Mouse (Mus musculus) thymus, adult 2 months (tissue): Measurements from ENCODE around the gene Dhx8. TPM values are rescaled to one million over a fixed set of nuclear protein-coding genes. Genes with fewer than 3 reads are reported as not detected.

Experiments used
- DNase-seq: peaks from one replicate; pipeline ENCODE4 v3.0.0; 2021
- H3K27ac ChIP-seq: fragments of 200-500 bp; 2 replicates; pipeline ENCODE4 v1.5.1; 2012; ENCODE audit warnings: low read length, control low read depth; ENCODE audit not compliant: control insufficient read depth, insufficient read depth
- H3K27me3 ChIP-seq: fragments of 200-500 bp; 2 replicates; pipeline ENCODE4 v1.6.1; 2012; ENCODE audit warnings: mild to moderate bottlenecking, low read length, moderate library complexity, mixed read lengths; ENCODE audit not compliant: control insufficient read depth, insufficient read depth
- H3K36me3 ChIP-seq: fragments of 200-500 bp; 2 replicates; pipeline ENCODE4 v1.6.1; 2012; ENCODE audit warnings: mild to moderate bottlenecking, low read length, moderate library complexity; ENCODE audit not compliant: control insufficient read depth, insufficient read depth
- H3K4me1 ChIP-seq: fragments of 200-500 bp; replicated peaks from 2 replicates; pipeline ENCODE4 v1.6.1; 2012; ENCODE audit warnings: low read length; ENCODE audit not compliant: control insufficient read depth, insufficient read depth
- H3K4me3 ChIP-seq: fragments of 200-500 bp; 2 replicates; pipeline ENCODE4 v1.5.1; 2012; ENCODE audit warnings: mild to moderate bottlenecking, low read length, control low read depth, moderate library complexity; ENCODE audit not compliant: control insufficient read depth, insufficient read depth
- CTCF ChIP-seq: fragments of 200-500 bp; IDR thresholded peaks from 2 replicates; pipeline ENCODE4 v1.5.1; 2012; ENCODE audit warnings: mild to moderate bottlenecking, control low read depth, low read length, moderate library complexity, borderline replicate concordance; ENCODE audit not compliant: control insufficient read depth, poor library complexity, insufficient read depth; ENCODE audit errors: extremely low read depth
- POLR2A ChIP-seq: fragments of 200-500 bp; IDR thresholded peaks from 2 replicates; pipeline ENCODE4 v1.6.1; 2012; ENCODE audit warnings: mild to moderate bottlenecking, low read length, control low read depth, moderate library complexity; ENCODE audit not compliant: control insufficient read depth, poor library complexity, insufficient read depth; ENCODE audit errors: extremely low read depth
- WGBS: fragments of 180-500 bp; shearing (Covaris S2); methylation state at CpG from one replicate; pipeline ENCODE4 v1.1.7; 2018; 5-methylcytosine and 5-hydroxymethylcytosine counted together
- polyA plus RNA-seq: library from polyadenylated mRNA; depleted of rRNA; stranded (reverse); fragments of >200 nt; gene quantifications from 2 replicates; pipeline ENCODE4 v1.2.3, GENCODE M21; 2012

Gene Dhx8
- polyA plus RNA-seq, 1 experiment, result 30.5 TPM

DNA sequence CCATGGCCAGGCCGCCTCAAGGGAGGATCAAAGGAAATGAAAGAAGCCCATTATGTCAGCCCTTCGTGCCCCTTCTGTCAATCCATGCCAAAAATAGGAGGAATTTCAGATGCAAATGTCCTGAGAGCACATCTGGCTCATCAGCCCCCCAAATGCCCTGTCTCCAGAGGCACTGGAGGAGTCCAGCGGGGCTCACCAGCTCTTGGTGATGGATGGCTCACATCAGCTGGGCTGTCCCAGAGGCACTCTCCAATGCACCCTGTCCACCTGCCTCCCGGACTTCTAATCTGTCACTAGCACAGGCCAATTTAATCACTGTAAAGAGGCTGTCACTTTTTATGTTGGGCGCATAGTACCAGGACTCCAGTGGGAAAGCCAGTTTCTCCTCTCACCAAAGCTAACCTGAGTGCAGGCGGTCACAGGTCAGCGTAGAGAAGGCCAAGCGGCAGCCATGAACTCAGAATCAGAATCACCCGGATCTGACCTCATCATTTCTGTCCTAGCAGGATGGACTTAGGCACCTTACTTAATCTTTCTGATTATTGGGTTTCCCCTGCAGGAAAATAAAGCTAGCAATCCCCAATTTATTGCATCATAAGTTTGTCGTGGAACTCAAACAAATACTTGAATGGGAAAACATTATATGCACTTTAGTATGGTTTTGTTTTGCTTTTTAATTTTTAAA, 25.8 kb upstream of the Dhx8 start:
- no peak overlapping the region for H3K27ac ChIP-seq
- no peaks in the 10 kb centered on the region for H3K27me3 ChIP-seq
- H3K4me1 ChIP-seq, result no peaks in the 10 kb centered on the region
- TF ChIP-seq CTCF (no peak), POLR2A (no peak)
- no peaks in the 10 kb centered on the region for H3K36me3 ChIP-seq
- DNase-seq, result no peak
- WGBS, result 97% methylated on average over 10 of the region's 10 CpGs
- no peak overlapping the region for H3K4me3 ChIP-seq

DNA sequence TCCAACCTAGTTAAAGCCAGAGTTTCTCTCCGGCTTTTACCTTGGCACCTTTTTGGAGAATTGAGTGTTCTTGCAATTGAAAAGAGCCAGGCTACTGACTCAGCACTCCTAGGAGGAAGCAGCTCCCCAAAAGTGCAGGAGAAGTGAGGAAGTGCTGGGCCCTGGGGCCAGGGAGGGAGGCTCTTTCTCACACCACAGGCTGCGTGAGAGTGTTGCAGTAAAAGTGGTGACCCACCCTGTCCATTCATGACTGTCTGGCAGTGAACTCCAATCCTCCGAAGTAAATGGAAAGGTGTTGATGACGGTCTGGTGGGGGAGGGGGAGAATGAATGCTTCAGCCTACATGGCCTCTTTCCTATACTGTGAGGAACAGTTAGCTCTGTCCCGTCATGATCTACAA, 24.2 kb upstream of the Dhx8 start:
- no peaks in the 10 kb centered on the region for H3K4me1 ChIP-seq
- no peak overlapping the region for H3K4me3 ChIP-seq
- no peak for DNase-seq
- no peak overlapping the region for H3K27ac ChIP-seq
- no peaks in the 10 kb centered on the region for H3K36me3 ChIP-seq
- H3K27me3 ChIP-seq, result no peaks in the 10 kb centered on the region
- no peak for TF ChIP-seq POLR2A
- no peak for TF ChIP-seq CTCF
- 36% methylated on average over 5 of the region's 5 CpGs for WGBS

DNA sequence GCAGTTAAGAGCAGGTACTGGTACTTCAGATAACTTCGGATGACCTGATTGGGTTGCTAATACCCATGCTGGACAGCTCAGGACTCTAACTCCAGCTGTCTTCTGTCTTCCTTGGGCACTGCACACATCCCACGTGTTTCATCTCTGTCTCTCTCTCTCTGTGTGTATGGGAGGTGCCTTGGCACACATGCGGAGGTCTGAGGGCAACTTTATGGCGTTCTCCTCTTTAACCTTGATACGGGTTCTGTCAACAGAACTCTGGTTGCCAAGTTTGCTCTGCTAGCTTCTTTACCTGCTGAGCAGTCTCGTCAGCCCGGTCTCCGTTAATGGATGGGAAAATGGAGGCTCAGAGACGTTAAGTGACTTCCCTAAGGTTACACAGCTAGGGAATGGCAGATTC, 19.9 kb upstream of the Dhx8 start:
- WGBS, result 89% methylated on average over 9 of the region's 9 CpGs
- H3K27ac ChIP-seq, result no peak overlapping the region
- H3K27me3 ChIP-seq, result no peaks in the 10 kb centered on the region
- no peaks in the 10 kb centered on the region for H3K36me3 ChIP-seq
- H3K4me3 ChIP-seq, result no peak overlapping the region
- no peak for DNase-seq
- TF ChIP-seq POLR2A, result no peak
- no peak for TF ChIP-seq CTCF
- H3K4me1 ChIP-seq, result no peaks in the 10 kb centered on the region

DNA sequence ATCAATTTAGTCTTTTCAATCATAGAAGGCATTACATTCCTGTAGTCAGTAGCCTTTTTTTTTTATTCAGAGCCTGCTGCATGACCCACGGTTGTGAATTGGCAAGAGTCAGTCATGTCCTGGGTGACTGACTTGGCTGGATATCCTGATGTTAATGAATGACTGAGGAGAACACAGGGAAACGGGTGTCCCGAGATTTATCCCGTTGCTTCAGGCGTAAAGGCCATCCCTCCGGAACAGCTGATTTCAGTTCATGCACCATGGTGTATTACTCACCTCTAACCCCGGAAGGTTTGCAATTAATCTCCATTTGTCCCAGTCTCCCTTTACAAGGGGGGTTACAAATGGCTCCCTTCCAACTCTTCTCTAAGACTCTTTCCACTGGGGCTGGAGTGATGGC, 18.7 kb upstream of the Dhx8 start:
- H3K27me3 ChIP-seq, result no peaks in the 10 kb centered on the region
- WGBS, result 87% methylated on average over 7 of the region's 7 CpGs
- no peak for DNase-seq
- H3K4me1 ChIP-seq, result no peaks in the 10 kb centered on the region
- H3K4me3 ChIP-seq, result no peak overlapping the region
- TF ChIP-seq POLR2A (no peak), CTCF (no peak)
- no peaks in the 10 kb centered on the region for H3K36me3 ChIP-seq
- no peak overlapping the region for H3K27ac ChIP-seq

DNA sequence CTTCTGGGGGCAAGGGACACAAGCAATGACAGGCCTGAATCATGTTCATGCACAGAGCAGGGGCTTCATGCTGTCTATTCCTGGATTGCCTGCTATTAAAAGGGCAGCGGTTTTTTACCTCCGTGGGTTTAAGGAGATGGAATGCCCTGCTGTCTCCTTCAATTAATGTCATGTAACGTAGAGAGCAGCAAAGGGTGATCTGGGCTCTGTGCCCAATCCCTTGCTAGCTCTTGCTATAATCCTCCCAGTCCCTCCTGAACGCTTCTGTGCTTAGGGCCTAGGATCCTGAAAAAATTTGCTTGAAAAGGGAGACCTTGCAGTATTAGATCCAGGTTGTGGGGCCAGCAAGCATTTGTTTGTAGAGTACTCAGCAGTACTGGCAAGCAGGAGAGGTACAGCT, 14.4 kb upstream of the Dhx8 start:
- Histone ChIP-seq H3K4me1 (no peaks in the 10 kb centered on the region), H3K27ac (no peak overlapping the region), H3K4me3 (no peak overlapping the region), H3K36me3 (no peaks in the 10 kb centered on the region), H3K27me3 (no peaks in the 10 kb centered on the region)
- TF ChIP-seq CTCF, result no peak
- no peak for TF ChIP-seq POLR2A
- no peak for DNase-seq
- WGBS, result 85% methylated on average over 4 of the region's 4 CpGs

DNA sequence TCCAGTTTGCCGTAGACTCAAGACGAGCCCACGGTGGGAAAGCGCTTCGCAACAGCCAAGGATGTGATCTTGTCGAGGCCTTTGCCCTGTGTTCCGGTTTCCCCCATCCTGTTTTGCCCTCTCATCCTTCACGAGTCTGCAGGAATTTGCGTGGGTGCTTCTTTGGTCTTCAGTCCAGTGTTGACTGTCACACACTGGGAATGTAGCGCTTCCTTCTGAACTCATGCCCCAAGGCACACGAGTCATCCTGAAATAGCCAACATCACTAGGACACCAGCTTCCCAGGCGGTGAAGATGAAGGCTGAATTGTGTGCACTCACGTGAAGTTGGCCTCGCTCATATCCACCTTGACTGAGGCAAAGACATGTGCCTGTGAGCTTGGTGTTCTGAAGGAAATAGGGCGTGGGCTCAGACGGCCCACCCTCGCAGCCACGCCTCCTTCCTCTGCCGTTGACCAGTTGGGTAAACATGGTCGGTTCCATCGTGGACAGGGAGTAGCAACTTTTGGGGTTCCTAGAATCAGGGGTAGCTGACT, 12.7 kb upstream of the Dhx8 start:
- no peak overlapping the region for H3K27ac ChIP-seq
- no peaks in the 10 kb centered on the region; the same call in 1 of the 2 replicates for H3K27me3 ChIP-seq

DNA sequence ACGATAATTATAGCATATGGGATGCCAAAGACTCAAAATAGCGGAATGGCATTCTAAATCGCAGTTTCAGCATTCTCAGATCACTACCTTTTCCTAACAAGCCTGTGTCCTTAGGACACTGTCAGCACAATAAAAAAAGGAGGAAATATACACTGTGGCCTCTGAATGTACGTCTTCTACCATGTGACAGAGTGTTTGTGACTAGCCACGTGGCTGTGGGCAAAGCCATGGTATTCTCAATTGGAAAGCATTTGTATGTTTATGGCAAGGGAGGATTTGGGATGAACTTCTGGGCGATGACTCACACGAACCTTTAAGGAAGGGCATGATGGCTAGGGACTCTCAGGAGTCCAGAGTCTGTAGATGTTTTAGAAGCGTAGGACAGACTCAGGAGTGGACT, 7.7 kb upstream of the Dhx8 start:
- Histone ChIP-seq H3K27ac (no peak overlapping the region), H3K4me1 (no peaks in the 10 kb centered on the region), H3K4me3 (no peak overlapping the region), H3K36me3 (no peaks in the 10 kb centered on the region), H3K27me3 (no peaks in the 10 kb centered on the region; the same call in 1 of the 2 replicates)
- no peak for DNase-seq
- no peak for TF ChIP-seq CTCF
- WGBS, result 75% methylated on average over 8 of the region's 8 CpGs

More for the DNA sequence above, 12.7 kb upstream of the Dhx8 start:
- Histone ChIP-seq H3K4me1 (no peaks in the 10 kb centered on the region), H3K36me3 (no peaks in the 10 kb centered on the region), H3K4me3 (no peak overlapping the region)
- WGBS, result 89% methylated on average over 21 of the region's 21 CpGs
- no peak for DNase-seq
- no peak for TF ChIP-seq CTCF
